Mouse (Mus musculus): ENCODE results near the gene Ammecr1.

Gene Ammecr1

DNA sequence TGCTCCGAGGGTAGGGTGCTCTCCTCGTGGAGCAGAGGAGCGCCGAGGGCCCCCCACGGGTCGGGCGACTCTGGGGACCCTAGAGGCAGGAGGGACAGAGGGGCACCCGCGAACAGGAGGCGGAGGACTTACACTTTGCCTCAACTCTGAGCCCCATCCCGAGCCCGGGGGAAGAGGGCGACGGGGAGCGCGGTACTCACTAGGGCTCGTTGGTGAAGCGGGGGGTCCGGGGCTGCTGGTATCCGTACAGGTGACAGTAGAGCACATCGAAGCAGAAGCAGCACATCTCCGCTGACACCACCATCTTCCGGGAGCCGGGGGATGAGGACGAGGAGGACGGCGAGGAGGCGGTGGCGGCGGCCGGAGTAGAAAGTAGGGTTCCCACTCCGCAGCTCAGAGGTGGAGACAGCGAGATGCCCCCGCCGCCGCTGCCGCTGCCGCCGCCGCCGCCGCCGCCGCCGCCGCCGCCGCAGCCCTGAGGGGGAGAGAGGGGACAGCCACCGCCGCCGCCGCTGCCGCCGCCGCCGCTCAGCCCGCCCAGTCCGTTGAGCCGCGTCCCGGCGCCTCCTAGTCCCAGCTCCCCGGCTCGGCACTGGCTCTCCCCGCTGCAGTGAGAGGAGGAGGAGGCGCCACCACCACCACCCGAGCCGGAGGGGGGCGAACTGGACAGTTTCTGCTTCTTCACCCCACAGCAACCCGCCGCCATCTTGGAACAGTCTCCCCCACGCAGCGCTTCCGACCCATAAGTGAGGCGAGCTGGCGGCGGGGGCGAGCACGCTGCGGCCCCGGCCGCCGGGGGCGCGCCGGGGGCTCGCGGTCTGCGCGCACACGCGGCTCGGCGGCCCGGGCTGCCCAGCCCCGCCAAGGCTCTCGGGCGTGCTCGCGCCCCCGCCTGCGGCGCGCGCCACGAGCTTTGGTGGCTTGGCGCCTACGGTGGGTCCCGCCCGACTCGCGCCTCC, at the start of gene Ammecr1:
TSS of gene Ammecr1 (minus strand) at position 721 of the 959 bp plus-strand sequence.
- peak; percentile 91 for DNase-seq (ENCODE audit: low read depth, low spot score)

DNA sequence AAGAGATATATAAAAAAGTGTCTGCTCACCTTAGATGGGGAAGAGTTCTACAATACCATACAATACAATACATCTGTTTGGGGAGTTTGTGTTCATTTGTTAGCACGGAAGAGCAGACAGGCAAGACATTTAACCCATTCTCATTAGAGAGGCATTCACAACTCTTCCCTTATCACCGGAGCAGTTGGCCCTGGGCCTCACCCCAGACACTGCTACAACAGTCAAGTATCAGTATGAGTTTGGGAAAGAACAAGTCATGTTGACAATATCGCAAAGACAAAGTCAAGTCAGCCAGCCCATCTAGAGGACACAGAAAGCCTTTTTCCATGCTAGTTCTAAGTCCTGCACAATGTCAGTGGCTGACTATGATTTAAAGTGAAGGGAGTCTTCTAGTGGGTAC, 47.6 kb upstream of the Ammecr1 start:
- no peak for DNase-seq (ENCODE audit: low read depth, low spot score)

- no peak for DNase-seq (ENCODE audit: low read depth, low spot score)
These were observed 45.8 kb upstream of the Ammecr1 start for GRCm38 (mm10) chrX:143012334-143012733.

DNA sequence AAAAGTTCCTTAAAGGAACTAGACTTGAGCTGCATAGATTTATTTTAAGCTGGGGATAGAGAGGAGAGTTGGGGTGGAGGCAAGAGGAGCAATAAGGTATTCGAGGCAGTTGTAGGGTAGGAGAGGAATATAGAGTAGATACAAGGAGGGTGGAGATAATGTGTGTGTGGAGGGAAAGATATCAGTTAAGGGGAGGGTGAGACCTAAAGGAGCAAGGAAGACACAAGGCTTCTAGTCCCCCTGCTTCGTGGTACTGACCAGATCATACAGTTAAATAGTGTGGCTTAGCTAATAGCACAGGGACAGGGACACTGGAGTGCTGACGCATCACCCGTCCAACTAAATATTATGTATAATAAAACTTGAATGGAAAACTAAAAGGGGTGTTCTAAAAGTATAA, 45.3 kb upstream of the Ammecr1 start:
- DNase-seq (ENCODE audit: low read depth, low spot score): no peak

DNA sequence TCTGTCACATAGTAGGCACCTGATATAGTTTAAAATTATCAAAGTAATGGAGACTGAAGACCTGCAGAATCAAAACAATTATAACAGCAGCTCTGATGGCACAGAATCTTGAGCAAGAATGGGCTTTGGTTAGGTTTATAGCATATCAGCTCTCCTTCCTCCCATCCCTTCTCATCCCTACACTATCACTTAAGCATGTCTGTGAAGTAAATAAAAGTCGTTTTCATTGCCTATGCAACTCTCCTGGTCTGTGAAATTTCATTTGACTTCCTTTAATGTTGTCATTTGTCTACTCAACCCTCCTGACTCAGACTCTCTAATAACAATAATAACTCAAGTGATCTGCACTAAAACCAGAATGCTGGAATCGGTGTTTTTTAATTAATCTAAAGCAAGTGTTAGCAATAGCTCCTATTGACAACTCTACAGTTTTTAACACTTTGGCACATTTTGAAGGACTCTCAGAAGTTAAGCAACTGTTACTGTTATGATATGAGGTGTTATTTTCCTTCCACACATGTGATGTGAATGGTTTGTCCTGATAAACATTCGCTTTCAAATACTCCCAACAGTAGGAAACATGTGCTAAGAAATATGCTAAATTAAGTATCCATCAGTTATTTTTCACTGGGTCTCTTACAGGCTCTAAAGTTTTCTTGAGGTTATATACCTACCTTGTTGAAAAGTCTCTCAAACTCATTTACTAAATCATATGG, 37.8 kb upstream of the Ammecr1 start:
- DNase-seq (ENCODE audit: low read depth, low spot score): no peak

DNA sequence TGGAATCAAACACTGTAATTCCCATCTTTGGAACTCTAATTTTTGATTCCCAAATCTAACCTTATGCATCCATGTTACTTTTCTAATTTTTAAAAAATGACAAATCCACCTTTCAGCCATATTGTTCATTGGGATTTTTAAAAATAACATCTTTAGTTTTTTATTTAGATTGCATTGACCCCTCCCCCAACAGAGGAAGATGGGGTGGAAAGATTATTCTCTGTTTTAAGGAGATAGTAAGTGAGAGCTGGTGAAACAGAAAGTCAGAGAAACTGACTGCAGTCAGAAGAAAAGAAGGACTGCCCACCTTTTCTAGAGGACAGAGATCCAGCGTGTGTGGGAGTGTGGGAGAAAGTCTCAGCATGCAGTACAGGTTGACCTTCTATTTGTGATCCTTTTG, 30.7 kb upstream of the Ammecr1 start:
- no peak for DNase-seq (ENCODE audit: low read depth, low spot score)

- DNase-seq (ENCODE audit: low read depth, low spot score): peak; percentile 7
These were observed 28.0 kb upstream of the Ammecr1 start for GRCm38 (mm10) chrX:142994514-142994913.

DNA sequence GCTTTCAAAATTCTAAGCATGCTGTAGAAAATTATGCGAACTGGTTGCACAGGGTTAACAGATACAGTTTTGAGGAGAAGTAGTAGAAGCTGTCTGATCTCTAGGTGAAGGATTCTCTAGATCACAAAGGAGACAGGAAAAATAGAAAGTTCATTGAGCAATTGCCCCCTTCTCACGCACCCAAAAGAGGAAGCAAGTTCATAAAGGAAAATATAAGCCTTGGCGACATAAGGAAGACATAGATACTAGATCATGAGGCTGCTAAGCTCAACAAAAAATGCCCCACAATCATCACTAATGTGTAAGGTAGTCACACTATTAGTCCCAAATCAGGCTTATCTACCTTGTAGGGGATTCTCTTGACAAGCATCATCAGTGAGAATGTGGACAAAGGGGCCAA, 17.6 kb upstream of the Ammecr1 start:
- DNase-seq (ENCODE audit: low read depth, low spot score): no peak

- no peak for DNase-seq (ENCODE audit: low read depth, low spot score)
These were observed 17.1 kb upstream of the Ammecr1 start for GRCm38 (mm10) chrX:142983638-142984037.

DNA sequence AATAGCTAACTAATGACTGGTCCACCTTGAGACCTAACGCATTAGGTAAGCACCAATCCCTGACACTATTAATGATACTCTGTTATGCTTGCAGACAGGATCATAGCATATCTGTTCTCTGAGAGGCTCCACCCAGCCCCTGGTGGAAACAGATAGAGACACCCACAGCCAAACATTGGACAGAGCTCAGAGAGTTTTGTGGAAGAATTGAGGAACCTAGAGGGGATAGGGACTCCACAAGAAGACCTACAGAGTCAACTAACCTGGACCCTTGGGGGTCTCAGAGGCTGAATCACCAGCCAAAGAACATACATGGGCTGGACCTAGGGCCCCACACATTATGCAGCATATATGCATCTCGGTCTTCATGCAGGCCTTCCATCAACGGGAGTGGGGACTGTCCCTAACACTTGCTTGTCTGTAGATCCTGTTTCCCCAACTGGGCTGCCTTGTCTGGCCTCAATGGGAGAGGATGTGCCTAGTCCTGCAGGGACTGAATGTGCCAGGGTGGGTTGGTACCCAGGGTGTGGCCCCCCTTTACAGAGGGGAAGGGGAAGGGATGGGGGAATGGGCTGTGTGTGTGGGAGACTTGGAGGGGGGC, 15.1 kb upstream of the Ammecr1 start:
- DNase-seq (ENCODE audit: low read depth, low spot score): no peak

DNA sequence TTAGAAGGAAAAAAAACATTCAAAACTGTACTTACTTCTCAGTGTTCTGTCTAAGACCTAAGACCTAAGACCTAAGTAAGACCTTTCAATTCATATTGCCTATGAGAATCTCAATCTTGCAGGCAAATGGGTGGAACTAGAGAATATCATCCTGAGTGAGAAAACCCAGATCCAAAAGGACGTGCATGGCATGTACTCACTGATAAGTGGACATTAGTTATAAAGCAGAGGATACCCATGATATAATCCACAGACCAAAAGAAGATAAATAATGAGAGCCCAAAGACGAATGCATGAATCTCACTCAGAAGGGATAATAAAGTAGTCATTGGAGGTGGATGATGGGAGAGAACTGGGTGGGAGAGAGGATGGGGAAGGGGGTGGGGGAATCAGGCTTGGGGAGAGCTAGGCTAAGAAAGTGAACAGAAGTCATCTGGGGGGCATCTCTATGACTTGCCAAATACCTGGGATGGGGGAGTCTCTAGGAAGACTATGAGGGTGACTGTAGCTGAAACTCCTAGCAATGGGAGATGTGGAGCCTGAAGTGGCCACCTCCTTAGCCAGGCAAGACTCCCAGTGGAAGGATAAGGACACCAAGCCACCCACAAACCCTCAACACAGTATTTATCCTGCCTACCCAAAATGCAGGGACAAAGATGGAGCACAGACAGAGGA, 14.5 kb upstream of the Ammecr1 start:
- DNase-seq (ENCODE audit: low read depth, low spot score): no peak

DNA sequence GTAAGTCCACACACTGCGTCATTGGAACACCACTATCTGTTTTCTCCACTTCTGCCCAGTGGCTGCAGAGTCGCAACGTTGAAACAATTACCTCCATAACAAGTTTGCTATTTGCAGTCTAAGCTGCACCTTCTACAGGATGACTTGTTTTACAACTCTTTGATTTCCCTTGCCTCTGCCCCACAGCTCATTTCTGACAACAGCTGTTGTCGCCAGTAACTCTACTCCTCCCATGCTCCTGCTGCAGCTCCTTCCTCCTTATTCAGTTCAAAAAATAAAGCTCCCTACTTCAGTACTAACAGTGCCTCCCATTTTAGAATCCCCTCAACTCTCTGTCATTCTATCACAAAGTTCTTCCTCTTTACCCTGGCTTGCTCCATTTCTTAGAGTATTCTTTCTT, 12.7 kb upstream of the Ammecr1 start:
- DNase-seq (ENCODE audit: low read depth, low spot score): no peak

GRCm38 (mm10) chrX:142972443-142972970, 6.0 kb upstream of the Ammecr1 start:
- DNase-seq (ENCODE audit: low read depth, low spot score): no peak

DNA sequence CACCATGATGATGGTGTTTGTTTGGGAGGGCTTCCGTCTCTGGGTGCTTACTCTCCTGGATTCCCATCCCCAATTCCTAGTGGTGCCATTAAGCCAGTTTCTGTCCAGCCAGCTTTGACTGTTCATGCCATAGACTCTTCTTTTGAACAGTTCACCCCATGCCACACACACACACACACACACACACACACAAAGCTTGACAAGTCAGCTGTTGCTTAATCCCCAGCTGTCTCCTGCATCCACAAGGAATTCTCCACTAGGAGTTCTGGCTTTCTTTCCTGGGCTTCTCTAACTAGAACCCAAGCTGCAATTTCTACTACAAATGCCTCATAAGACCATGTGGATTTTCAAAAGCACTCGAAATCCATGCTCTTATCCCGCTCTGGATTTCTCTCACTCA, 5.2 kb upstream of the Ammecr1 start:
- DNase-seq (ENCODE audit: low read depth, low spot score): no peak

DNA sequence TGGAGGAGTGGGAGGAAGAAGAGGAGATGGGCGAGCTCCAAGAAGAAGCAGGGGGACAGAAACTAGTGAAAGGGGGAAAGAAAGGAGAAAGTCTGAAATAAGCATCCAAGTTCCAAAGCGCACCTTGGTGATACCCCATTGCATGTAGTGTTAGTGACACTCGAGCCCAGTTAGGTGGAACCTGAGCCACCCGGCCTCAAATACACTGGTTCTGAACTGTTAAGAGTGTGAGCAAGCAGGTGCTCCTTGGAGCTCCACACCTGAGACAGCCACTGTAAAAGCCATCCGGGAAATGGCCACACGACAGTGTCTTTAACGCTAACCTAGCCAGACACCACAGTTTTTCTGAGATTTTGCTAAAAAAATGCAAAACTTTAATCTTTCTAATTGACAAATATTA, 539 bp upstream of the Ammecr1 start:
- peak; percentile 9 for DNase-seq (ENCODE audit: low read depth, low spot score)

- DNase-seq (ENCODE audit: low read depth, low spot score): no peak
These were observed 1.1 kb downstream of the Ammecr1 start for GRCm38 (mm10) chrX:142965236-142966007.

DNA sequence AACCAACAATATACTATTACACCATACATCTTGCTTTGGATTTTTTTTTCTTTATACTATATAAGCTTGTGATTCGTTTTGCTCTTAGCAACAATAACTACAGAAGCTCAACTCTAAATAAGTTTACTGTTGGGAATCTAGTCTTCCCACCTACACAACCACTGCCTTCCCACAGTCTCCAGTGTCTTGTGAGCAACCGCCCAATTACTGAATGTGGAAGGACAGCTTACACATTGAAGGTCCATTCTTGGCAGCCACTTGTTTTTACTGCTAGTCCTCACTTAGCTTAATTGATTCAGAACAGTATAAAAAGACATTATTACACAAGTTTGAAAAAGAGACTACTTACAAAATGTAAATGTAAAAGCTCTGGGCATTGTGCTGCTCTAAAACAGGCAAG, 6.1 kb downstream of the Ammecr1 start:
- DNase-seq (ENCODE audit: low read depth, low spot score): no peak

GRCm38 (mm10) chrX:142959674-142960307, 6.7 kb downstream of the Ammecr1 start:
- DNase-seq (ENCODE audit: low read depth, low spot score): no peak

DNA sequence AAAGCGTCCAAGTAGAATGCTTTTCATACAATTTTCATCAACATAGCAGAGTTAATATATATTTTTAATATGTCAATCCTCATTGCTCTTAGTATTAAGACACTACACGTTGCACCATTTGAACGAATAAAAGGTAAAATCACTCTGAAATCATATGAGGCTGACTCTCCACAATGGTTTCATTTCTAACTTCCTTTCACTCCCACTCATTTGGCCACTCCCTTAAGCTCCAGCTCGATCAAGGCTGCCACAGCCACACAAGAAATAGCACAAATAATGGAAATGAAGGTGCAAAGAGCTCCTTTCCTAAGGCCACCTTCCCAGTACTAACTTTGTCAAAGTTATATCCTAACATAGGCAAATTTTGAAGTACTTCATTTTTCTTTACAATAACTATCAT, 38.1 kb downstream of the Ammecr1 start:
- no peak for DNase-seq (ENCODE audit: low read depth, low spot score)

DNA sequence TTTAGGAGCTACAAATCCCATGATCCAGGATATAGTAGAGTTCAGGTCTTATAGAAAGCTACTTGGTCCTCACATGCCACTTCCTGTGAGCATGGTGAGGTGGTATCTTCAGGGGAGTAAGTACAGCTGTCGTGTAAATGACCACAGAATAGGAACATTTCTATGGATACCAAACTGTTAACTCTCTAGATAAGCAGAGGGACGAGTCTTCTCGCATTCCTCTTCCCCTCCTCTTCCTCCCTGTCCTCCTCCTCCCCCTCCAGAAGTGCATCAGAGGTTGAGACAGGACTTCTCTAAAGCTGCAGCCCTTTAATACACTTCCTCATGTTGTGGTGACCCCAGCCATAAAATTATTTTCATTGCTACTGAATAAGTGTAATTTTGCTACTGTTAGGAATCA, 49.1 kb downstream of the Ammecr1 start:
- no peak for DNase-seq (ENCODE audit: low read depth, low spot score)
